Mouse (Mus musculus): ENCODE measurements around the gene Gm21294. TPM values are rescaled to one million over a fixed set of nuclear protein-coding genes. Genes with fewer than 3 reads are reported as not detected.
"Not testable (repeated sequence)": the region's sequence is repeated elsewhere in the genome, so short reads cannot be mapped to it uniquely, and the experiment has no call there.

The Gm21294 gene
- polyA plus RNA-seq (2015; fragmentation: Nextera tagmentation; extraction: Ambion mirVana) = not detected in 2 replicates

DNA sequence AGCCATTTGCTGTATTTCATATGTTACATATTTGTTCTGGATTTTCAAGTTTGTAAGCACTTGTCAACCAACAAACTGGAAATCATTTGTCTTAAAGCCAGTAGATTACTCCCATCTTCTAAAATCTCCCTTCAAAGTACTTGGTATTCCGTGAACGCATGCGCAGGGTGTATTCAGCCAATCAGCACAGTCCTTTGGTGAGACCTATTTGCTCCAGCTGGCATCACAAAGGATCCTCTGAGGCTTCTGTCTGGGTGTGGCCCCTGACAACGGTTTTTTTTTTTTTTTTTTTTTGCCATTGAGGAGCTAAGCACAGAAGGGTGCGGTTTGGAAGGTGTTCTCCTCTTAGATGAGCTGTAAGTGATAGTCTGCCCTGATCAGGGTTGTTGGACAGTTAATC, at the start of gene Gm21294:
Gene Gm21294 (plus strand): TSS at position 301 of the 400 bp plus-strand sequence.
- H3K27ac ChIP-seq (ENCODE audit: low read length); H3K36me3 ChIP-seq (ENCODE audit: control insufficient read depth, insufficient read depth); H3K27me3 ChIP-seq (replicated peaks; ENCODE audit: control insufficient read depth, insufficient read depth, low read length); H3K9me3 ChIP-seq (ENCODE audit: control insufficient read depth, low read length); H3K9ac ChIP-seq (replicated peaks; ENCODE audit: low read depth, low read length); ATAC-seq; H3K4me1 ChIP-seq (replicated peaks; ENCODE audit: control insufficient read depth, insufficient read depth, low read length); H3K4me3 ChIP-seq (replicated peaks; ENCODE audit: low read length); H3K4me2 ChIP-seq (ENCODE audit: low read length): not testable (repeated sequence)
- 90% methylated on average over 3 of the region's 5 CpGs for WGBS

- H3K36me3 ChIP-seq (ENCODE audit: control insufficient read depth, insufficient read depth); H3K27me3 ChIP-seq (replicated peaks; ENCODE audit: control insufficient read depth, insufficient read depth, low read length); H3K9ac ChIP-seq (replicated peaks; ENCODE audit: low read depth, low read length); H3K4me2 ChIP-seq (ENCODE audit: low read length); H3K9me3 ChIP-seq (ENCODE audit: control insufficient read depth, low read length); H3K4me3 ChIP-seq (replicated peaks; ENCODE audit: low read length); H3K27ac ChIP-seq (ENCODE audit: low read length); ATAC-seq; H3K4me1 ChIP-seq (replicated peaks; ENCODE audit: control insufficient read depth, insufficient read depth, low read length): not testable (repeated sequence)
- WGBS = 100% methylated on average over 2 of the region's 21 CpGs
These were observed 73.6 kb downstream of the Gm21294 start for GRCm38 (mm10) chrY:89126246-89126645.
